Mouse (Mus musculus) neural tube, embryonic 15.5 days (tissue): Measurements from ENCODE around the gene Bak1. TPM values are rescaled to one million over a fixed set of nuclear protein-coding genes. Genes with fewer than 3 reads are reported as not detected.

Source experiments
- ATAC-seq: fragments of 200-750 bp; cut with Nextera tagmentation; 2 replicates; pipeline ENCODE4 v1.8.0; 2017; ENCODE audit warnings: mild to moderate bottlenecking, moderate TSS enrichment, moderate library complexity; ENCODE audit not compliant: low FRiP score
- H3K27ac ChIP-seq: fragments of 300-500 bp; sonication (generic); replicated peaks from 2 replicates; pipeline ENCODE4 v1.5.1; 2015; ENCODE audit warnings: mild to moderate bottlenecking, inconsistent platforms
- H3K27me3 ChIP-seq: fragments of 300-500 bp; sonication (generic); replicated peaks from 2 replicates; pipeline ENCODE4 v1.6.1; 2015; ENCODE audit warnings: inconsistent platforms
- H3K36me3 ChIP-seq: fragments of 300-500 bp; sonication (generic); 2 replicates; pipeline ENCODE4 v1.6.1; 2015; ENCODE audit warnings: inconsistent platforms
- H3K4me1 ChIP-seq: fragments of 300-500 bp; sonication (generic); 2 replicates; pipeline ENCODE4 v1.6.1; 2015; ENCODE audit warnings: inconsistent platforms
- H3K4me2 ChIP-seq: fragments of 300-500 bp; sonication (generic); 2 replicates; pipeline ENCODE4 v1.6.1; 2015; ENCODE audit warnings: inconsistent platforms, mild to moderate bottlenecking, moderate library complexity
- H3K4me3 ChIP-seq: fragments of 300-500 bp; sonication (generic); replicated peaks from 2 replicates; pipeline ENCODE4 v1.5.1; 2015; ENCODE audit warnings: mild to moderate bottlenecking, inconsistent platforms
- H3K9ac ChIP-seq: fragments of 300-500 bp; sonication (generic); replicated peaks from 2 replicates; pipeline ENCODE4 v1.6.1; 2015; ENCODE audit warnings: mild to moderate bottlenecking, inconsistent platforms
- H3K9me3 ChIP-seq: fragments of 300-500 bp; sonication (generic); replicated peaks from 2 replicates; pipeline ENCODE4 v1.6.1; 2016; ENCODE audit warnings: inconsistent platforms
- WGBS: fragments of 180-500 bp; shearing (Covaris S2); methylation state at CpG from one replicate; pipeline ENCODE4 v1.1.7; 2015; ENCODE audit warnings: mixed read lengths; 5-methylcytosine and 5-hydroxymethylcytosine counted together
- polyA plus RNA-seq: library from polyadenylated mRNA; unstranded; fragments of >200 nt; fragmentation: Nextera tagmentation; extraction: Ambion mirVana; gene quantifications from 2 replicates; pipeline ENCODE4 v1.2.1, GENCODE M21; 2015

Gene Bak1
- polyA plus RNA-seq, 1 experiment from 2014 or later: 4.5 TPM

- ATAC-seq: no peak
These were observed 53.4 kb downstream of the Bak1 start for GRCm38 (mm10) chr17:26975415-26975814.

GRCm38 (mm10) chr17:26974547-26974946, 54.3 kb downstream of the Bak1 start:
- H3K27ac ChIP-seq: no peak overlapping the region
- 0 out of 2 replicates have a peak overlapping the region, but pooled peaks have one; percentile 77 for H3K9ac ChIP-seq
- 96% methylated on average over 15 of the region's 15 CpGs for WGBS
- peaks cover 58% of the 10 kb centered on the region for H3K4me1 ChIP-seq
- no peak for ATAC-seq
- H3K9me3 ChIP-seq: no peaks in the 10 kb centered on the region
- peaks cover 51% of the 10 kb centered on the region for H3K36me3 ChIP-seq
- peak overlapping the region; percentile 93; the same call in 1 of the 2 replicates for H3K4me3 ChIP-seq
- H3K27me3 ChIP-seq: no peaks in the 10 kb centered on the region
- H3K4me2 ChIP-seq: peak overlapping the region; percentile 94

More at GRCm38 (mm10) chr17:26975415-26975814, 53.4 kb downstream of the Bak1 start:
- Histone ChIP-seq H3K4me2 (no peak overlapping the region), H3K36me3 (peaks cover 50% of the 10 kb centered on the region), H3K27ac (no peak overlapping the region), H3K9ac (no peak overlapping the region), H3K9me3 (no peaks in the 10 kb centered on the region), H3K4me3 (no peak overlapping the region), H3K4me1 (peaks cover 61% of the 10 kb centered on the region), H3K27me3 (no peaks in the 10 kb centered on the region)

GRCm38 (mm10) chr17:26972703-26973574, 55.9 kb downstream of the Bak1 start, which contains the start of gene Zbtb9:
Zbtb9 (plus strand) TSS chr17:26973167.
- Histone ChIP-seq H3K9me3 (no peaks in the 10 kb centered on the region), H3K4me2 (peak within 1 kb of the TSS; percentile 94), H3K27ac (peak within 1 kb of the TSS; percentile 86), H3K36me3 (peaks cover 45% of the 10 kb centered on the region), H3K9ac (peak within 1 kb of the TSS; percentile 78), H3K4me3 (peak within 1 kb of the TSS; percentile 93), H3K4me1 (peaks cover 56% of the 10 kb centered on the region), H3K27me3 (no peaks in the 10 kb centered on the region)
- ATAC-seq: peak; percentile 98
- under 1% methylated on average over 74 of the region's 75 CpGs for WGBS

GRCm38 (mm10) chr17:26972107-26972506, 56.7 kb downstream of the Bak1 start:
- Histone ChIP-seq H3K27ac (peak overlapping the region; percentile 86), H3K9ac (peak overlapping the region; percentile 78), H3K9me3 (no peaks in the 10 kb centered on the region), H3K36me3 (peaks cover 48% of the 10 kb centered on the region), H3K27me3 (no peaks in the 10 kb centered on the region), H3K4me3 (peak overlapping the region; percentile 93), H3K4me2 (peak overlapping the region; percentile 94), H3K4me1 (peaks cover 56% of the 10 kb centered on the region)
- WGBS: 12% methylated on average over 3 of the region's 3 CpGs
- no peak for ATAC-seq

GRCm38 (mm10) chr17:26971247-26971905, 57.4 kb downstream of the Bak1 start:
- peak overlapping the region; percentile 93; the same call in 1 of the 2 replicates for H3K4me3 ChIP-seq
- no peaks in the 10 kb centered on the region for H3K27me3 ChIP-seq
- WGBS: 61% methylated on average over 8 of the region's 8 CpGs
- H3K9me3 ChIP-seq: no peaks in the 10 kb centered on the region
- peak overlapping the region; percentile 94 for H3K4me2 ChIP-seq
- H3K9ac ChIP-seq: peak overlapping the region; percentile 7; the same call in 1 of the 2 replicates
- 0 out of 2 replicates have a peak overlapping the region, but pooled peaks have one; percentile 41 for H3K27ac ChIP-seq
- no peak for ATAC-seq
- H3K4me1 ChIP-seq: peaks cover 51% of the 10 kb centered on the region
- peaks cover 48% of the 10 kb centered on the region for H3K36me3 ChIP-seq

- Histone ChIP-seq H3K9ac (no peak overlapping the region), H3K9me3 (no peaks in the 10 kb centered on the region), H3K27me3 (no peaks in the 10 kb centered on the region), H3K27ac (no peak overlapping the region), H3K4me3 (no peak overlapping the region), H3K4me1 (peaks cover 39% of the 10 kb centered on the region), H3K4me2 (no peak overlapping the region), H3K36me3 (peaks cover 48% of the 10 kb centered on the region)
- WGBS: 71% methylated on average over 12 of the region's 12 CpGs
- no peak for ATAC-seq
These were observed 58.6 kb downstream of the Bak1 start for GRCm38 (mm10) chr17:26970221-26970620.

Other genes with a start within 250 kb of the Bak1 start
- 54.5 and 57.7 TPM in 2 replicates for gene Bnip1, start 247.9 kb downstream of the Bak1 start, polyA plus RNA-seq
- 0.13 TPM in 1 of 2 replicates, not detected in the other for gene Nkx2-5, start 184.0 kb downstream of the Bak1 start, polyA plus RNA-seq
- 2.3 and 3.5 TPM in 2 replicates for gene Kifc5b, start 111.9 kb downstream of the Bak1 start, polyA plus RNA-seq
- 27.5 and 30.5 TPM in 2 replicates for gene Phf1, start 96.0 kb downstream of the Bak1 start, polyA plus RNA-seq
- gene Cuta, start 89.4 kb downstream of the Bak1 start, polyA plus RNA-seq: 141 and 152 TPM in 2 replicates
- 3.7 and 3.8 TPM in 2 replicates for gene Syngap1, start 87.8 kb downstream of the Bak1 start, polyA plus RNA-seq
- gene Zbtb9, start 55.8 kb downstream of the Bak1 start, polyA plus RNA-seq: 15.9 and 16.0 TPM in 2 replicates
- gene Itpr3, start 28.3 kb upstream of the Bak1 start, polyA plus RNA-seq: 0.82 and 2.9 TPM in 2 replicates
- 349 and 390 TPM in 2 replicates for gene Uqcc2, start 104.9 kb upstream of the Bak1 start, polyA plus RNA-seq
- 0.23 and 0.40 TPM in 2 replicates for gene Ip6k3, start 138.8 kb upstream of the Bak1 start, polyA plus RNA-seq
- 16.9 and 19.7 TPM in 2 replicates for gene Lemd2, start 175.5 kb upstream of the Bak1 start, polyA plus RNA-seq